Mouse (Mus musculus) cortical plate, adult 2 months (tissue): Measurements from ENCODE around the gene Iqck.
A peak's percentile ranks its signal among the peaks of the same experiment; 100 is the strongest.

Experiments
- CTCF ChIP-seq: fragments of 200-500 bp; IDR thresholded peaks from 2 replicates; pipeline ENCODE4 v1.5.1; 2011; ENCODE audit warnings: mild to moderate bottlenecking, control low read depth, low read length; ENCODE audit not compliant: insufficient read depth; ENCODE audit errors: extremely low read depth
- POLR2A ChIP-seq: fragments of 200-500 bp; IDR thresholded peaks from 2 replicates; pipeline ENCODE4 v1.6.1; 2011; ENCODE audit warnings: mild to moderate bottlenecking, low read length, control low read depth; ENCODE audit not compliant: insufficient read depth; ENCODE audit errors: extremely low read depth

GRCm38 (mm10) chr7:118996137-118996837 lies 140.7 kb downstream of the Iqck start:
- TF ChIP-seq POLR2A (no peak), CTCF (peak; percentile 99)
